Mouse (Mus musculus) CH12.LX (cell line): ENCODE data around the gene 8030474K03Rik.
"Not testable (repeated sequence)": the region's sequence is repeated elsewhere in the genome, so short reads cannot be mapped to it uniquely, and the experiment has no call there.

ENCODE experiments used
- CTCF ChIP-seq, 2 experiments: IDR thresholded peaks in 1 of 2; conservative IDR thresholded peaks in 1 of 2; 2 replicates each; pipeline ENCODE4 v1.5.1; 2011 to 2012; ENCODE audit warnings: low read depth in 2 of 2, low read length in 2 of 2, improper control_type of control experiment in 1 of 2, inconsistent platforms in 1 of 2, mild to moderate bottlenecking in 1 of 2, moderate library complexity in 1 of 2
- EP300 ChIP-seq: IDR thresholded peaks from 2 replicates; pipeline ENCODE4 v1.6.1; 2011; ENCODE audit warnings: low read length, improper control_type of control experiment
- ETS1 ChIP-seq: conservative IDR thresholded peaks from 2 replicates; pipeline ENCODE4 v1.6.1; 2012; ENCODE audit warnings: low read depth, mild to moderate bottlenecking, inconsistent platforms, low read length, improper control_type of control experiment, moderate library complexity
- MXI1 ChIP-seq: IDR thresholded peaks from 2 replicates; pipeline ENCODE4 v1.6.1; 2011; ENCODE audit warnings: mild to moderate bottlenecking, low read depth, low read length, improper control_type of control experiment
- NRF1 ChIP-seq: IDR thresholded peaks from 2 replicates; pipeline ENCODE4 v1.6.1; 2014; ENCODE audit warnings: low read depth, mild to moderate bottlenecking, inconsistent platforms, low read length, improper control_type of control experiment, moderate library complexity
- POLR2A ChIP-seq: IDR thresholded peaks from 2 replicates; pipeline ENCODE4 v1.6.1; 2011; ENCODE audit warnings: low read depth, mild to moderate bottlenecking, improper control_type of control experiment, low read length
- RAD21 ChIP-seq: IDR thresholded peaks from 2 replicates; pipeline ENCODE4 v1.6.1; 2011; ENCODE audit warnings: low read depth, mild to moderate bottlenecking, low read length, improper control_type of control experiment, moderate library complexity
- TCF12 ChIP-seq: IDR thresholded peaks from 2 replicates; pipeline ENCODE4 v1.6.1; 2014; ENCODE audit warnings: low read depth, mild to moderate bottlenecking, inconsistent platforms, low read length, improper control_type of control experiment
- USF1 ChIP-seq: IDR thresholded peaks from 2 replicates; pipeline ENCODE4 v1.6.1; 2014; ENCODE audit warnings: low read depth, mild to moderate bottlenecking, inconsistent platforms, low read length, improper control_type of control experiment
- ZC3H11A ChIP-seq: IDR thresholded peaks from 2 replicates; pipeline ENCODE4 v1.6.1; 2012; ENCODE audit warnings: low read depth, mild to moderate bottlenecking, inconsistent platforms, low read length, improper control_type of control experiment
- ZMIZ1 ChIP-seq: IDR thresholded peaks from 2 replicates; pipeline ENCODE4 v1.6.1; 2012; ENCODE audit warnings: low read depth, mild to moderate bottlenecking, inconsistent platforms, low read length, improper control_type of control experiment

DNA sequence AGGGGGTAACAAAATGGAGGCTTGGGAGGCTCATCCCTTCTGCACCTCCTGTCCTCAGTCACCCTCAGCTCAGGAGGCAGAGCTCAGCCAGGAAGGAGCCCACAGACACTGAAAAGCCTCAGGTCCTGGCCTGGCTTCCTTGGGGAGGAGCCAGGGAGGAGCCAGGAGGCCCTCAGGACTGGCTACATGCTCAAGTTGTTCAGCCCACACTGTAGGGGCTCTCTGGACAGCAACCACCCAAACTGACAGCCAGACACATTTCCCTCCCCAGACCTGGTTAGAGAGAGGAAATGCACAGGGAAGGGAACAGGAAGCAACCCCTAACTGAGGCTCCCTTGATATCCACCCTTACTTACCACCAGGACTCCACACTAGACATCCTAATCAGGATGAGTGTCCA, 25.5 kb downstream of the 8030474K03Rik start:
- not testable (repeated sequence) for TF ChIP-seq POLR2A; RAD21; CTCF (conservative IDR thresholded peaks at IDR 0.05 in 1 of 2, IDR thresholded peaks at IDR 0.05 in 1 of 2; ENCODE audit: low read depth in 2 of 2, low read length in 2 of 2); EP300; MXI1; USF1; TCF12; ETS1; NRF1; ZC3H11A; ZMIZ1
